Mouse (Mus musculus) lung, postnatal 0 days (tissue): ENCODE results near the gene Ociad2.

Experiments
- CTCF ChIP-seq: IDR thresholded peaks from 2 replicates; pipeline ENCODE4 v1.5.1; 2016; ENCODE audit warnings: antibody characterized with exemption, mild to moderate bottlenecking
- EP300 ChIP-seq: IDR thresholded peaks from 2 replicates; pipeline ENCODE4 v1.6.1; 2016; ENCODE audit warnings: antibody characterized with exemption, mild to moderate bottlenecking, control low read depth

GRCm38 (mm10) chr5:73381510-73381909, 40.7 kb upstream of the Ociad2 start:
- TF ChIP-seq CTCF (no peak), EP300 (no peak)
